Mouse (Mus musculus): ENCODE results near the gene Vps8. TPM values are rescaled to one million over a fixed set of nuclear protein-coding genes. Genes with fewer than 3 reads are reported as not detected.
A peak's percentile ranks its signal among the peaks of the same experiment; 100 is the strongest.

The Vps8 gene
- total RNA-seq, 2 experiments from 2014 or later, result 7.2 to 9.0 TPM

DNA sequence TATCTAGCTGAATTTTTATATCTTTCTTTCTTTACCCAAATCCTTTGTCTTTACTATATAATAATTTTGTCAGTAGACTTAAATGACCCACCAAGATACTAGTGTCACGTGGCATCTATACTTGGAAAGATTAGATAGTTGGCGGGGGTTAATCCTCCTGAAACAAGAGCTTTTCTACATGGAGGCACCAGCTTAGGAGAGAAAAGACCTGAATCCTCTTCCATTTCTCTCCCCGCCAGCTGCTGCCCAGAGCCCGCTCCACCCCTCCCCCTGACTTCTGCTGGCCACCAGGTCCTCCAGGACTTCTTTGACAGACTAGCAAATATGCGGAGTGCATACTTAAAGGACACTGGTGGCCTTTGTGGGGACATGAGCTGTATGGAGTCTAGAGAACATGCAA is 124.5 kb downstream of the Vps8 start:
- DNase-seq (ENCODE audit: low spot score), result no peak

DNA sequence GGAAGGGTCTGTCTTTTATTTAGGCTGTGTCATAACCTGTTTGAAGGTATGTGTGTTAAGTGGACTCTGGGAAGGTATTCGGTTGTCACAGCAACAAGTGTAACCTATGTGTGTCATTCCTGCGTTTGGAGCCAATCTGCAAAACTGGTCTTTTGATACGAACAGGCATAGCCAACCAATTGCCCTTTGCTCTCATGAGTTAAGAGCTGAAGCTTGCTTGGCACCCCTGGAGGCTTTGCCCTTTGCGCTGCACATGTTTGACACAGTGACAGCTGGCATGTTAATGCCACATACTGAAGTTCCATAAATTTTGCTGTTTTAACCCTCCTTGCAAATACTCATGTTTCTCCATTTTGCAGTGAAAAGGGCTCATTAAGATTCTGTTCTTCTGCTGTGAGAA is 126.8 kb downstream of the Vps8 start:
- DNase-seq (ENCODE audit: low spot score), result no peak

DNA sequence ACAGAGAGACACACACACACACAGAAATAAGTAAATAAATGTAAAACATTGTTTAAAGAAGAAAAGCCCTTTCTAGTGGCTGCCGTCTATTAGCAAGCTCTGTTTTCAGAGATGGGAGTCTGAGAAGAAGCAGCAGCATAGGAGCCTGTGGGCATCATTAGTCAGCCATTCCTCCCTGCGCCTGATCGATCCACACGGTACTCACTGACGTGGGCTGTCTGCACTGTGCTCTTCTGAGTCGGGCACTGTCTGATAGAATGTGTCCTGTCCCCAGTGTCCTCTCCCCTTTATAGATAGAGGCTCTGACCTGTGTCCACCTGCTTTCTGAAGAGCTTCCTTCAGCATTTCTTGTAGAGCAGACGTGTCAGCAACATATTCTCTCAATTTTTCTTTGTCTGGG is 127.5 kb downstream of the Vps8 start:
- no peak for DNase-seq (ENCODE audit: low spot score)

DNA sequence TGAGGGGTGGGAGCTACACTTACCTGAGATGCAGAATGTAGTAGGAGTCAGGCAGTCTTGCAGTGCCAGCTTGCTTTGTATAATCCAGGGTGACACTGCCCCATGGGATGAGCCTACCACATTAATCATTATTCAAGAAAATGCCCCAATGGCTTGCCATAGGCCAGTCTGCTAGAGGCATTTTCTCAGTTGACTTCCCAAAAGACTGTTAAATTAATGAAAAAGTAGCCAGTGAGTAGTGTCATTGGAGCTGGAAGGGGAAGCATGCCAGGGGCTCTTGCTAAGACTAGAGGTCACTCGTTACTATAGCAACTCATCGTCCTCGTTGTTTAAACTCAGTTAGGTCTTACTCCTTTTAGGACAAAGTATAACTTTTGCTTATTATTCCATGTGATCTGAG is 130.6 kb downstream of the Vps8 start:
- DNase-seq (ENCODE audit: low spot score), result no peak

DNA sequence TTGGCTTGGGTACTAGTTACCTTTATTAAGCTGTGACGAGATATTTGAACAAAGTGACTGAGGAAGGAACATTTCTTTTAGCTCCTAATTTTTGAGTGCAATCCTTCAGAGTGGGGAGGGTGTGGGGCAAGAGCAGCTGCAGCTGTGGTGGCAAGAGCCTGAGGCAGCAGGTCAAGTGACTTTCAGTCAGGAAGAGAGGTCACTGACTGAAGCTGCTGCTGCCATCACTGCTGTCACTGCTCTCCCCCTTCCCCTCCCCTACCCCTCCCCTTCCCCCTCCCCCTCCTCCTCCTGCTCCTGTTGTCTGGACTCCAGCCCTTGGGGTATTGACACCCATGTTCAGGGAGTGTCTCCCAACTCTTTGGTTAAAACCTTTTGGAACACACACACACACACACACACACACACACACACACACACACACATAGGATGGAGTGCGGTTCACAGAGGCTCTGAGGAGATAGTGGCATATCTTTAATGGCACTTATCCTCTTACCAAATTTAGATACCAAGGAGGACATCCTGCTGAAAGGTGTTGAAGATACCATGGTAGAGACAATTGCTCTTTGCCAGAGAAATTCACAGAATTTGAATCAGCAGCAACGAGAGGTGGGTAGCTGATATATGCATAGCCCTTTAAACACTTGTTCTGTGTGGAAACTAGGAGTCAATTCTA is 139.8 kb downstream of the Vps8 start:
- DNase-seq (ENCODE audit: low spot score), result no peak

DNA sequence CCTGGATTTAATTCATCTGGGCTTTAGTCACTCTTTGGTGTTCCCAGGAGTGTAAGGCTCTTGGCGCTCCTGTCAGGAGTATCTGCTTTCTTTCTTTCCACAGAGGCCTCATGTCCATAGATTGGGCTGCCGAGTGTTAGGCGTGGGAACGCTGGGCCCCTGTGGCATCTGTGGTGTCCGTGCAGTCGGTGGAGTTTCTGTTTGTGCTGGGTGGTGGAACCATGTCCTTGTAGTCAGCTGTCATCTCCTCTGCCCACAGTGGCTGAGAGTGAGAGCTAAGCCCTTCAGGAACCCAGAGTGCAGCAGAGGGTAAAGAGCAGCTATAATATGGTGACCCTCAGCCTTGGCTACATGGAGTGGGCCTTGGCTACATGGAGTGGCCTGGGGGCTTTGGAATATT is 140.4 kb downstream of the Vps8 start:
- no peak for DNase-seq (ENCODE audit: low spot score)

DNA sequence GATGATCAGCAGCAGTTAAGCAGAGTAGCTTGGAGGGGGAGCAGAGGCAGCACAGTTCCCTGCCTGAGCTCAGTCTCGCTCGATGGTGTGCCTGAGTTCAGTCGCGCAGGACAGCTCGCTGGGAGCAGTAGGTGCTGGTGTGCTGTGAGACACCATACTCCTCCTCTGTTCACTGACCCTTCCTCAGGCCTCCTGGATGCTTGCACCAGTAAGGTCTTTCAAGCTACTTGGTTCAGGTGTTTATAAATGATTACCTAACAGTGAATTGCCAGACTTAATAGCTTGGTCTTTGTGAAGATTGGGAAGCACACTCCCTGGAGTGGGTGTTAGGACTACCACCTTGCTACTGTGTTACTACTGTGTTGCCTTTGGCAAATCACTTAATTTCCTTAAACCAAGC is 144.2 kb downstream of the Vps8 start:
- DNase-seq (ENCODE audit: low spot score), result no peak

DNA sequence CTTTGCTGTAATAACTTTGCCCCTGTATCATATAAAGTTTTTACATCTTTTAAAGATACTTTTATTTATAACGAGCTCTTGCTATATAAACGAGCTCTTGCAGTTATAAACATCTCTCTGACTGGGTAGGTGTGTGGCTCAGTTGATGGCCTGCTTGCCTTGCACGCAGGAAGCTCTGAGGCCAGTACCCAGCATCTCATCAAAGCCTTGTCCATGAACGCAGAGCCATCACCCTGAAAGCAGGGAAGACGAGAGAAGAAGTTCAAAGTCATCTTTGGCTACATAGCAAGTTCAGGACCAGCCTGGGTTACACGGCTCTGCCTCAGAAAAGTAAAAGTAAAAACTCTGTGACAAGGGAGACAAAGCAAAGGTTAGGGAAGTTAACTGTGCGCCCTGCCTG is 147.0 kb downstream of the Vps8 start:
- no peak for DNase-seq (ENCODE audit: low spot score)

DNA sequence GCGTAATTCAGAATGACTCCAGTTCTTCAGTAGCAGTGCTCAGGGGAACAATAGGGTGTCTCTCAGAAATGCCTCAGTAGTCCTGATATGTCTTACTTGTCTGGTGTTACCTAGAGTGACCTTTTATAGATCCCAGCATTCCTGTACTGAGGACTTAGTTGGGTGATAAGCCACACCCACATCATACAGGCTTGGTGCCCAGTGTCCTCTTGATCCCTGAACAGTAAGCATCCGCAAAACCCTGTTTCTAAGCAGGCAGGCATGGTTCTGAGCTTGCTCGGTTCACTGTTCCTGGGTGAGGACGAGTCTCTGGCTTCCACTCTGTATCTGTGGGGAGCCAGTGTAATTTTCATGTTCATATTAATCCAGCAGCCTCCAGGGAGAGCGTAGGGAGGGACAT is 147.9 kb downstream of the Vps8 start:
- no peak for DNase-seq (ENCODE audit: low spot score)

DNA sequence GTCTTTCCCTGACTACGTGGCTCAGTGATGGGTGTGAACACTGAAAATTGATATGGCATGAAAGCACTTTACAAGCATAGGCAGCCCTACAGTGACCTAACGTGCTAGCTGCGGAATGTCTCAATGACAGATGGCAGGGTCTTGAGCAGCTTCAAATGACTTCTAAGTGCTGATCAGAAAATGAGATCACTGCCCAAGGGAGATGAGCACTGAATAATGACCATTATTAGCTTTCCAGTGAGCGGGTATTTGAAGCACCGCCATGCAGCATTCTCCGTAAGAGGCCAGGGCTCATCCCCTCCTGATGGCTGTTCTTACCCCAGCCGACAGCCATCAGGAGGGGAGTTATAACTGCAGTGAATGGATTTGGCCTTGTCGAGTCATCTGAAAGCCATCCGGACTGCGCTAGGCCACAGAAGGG is 153.1 kb downstream of the Vps8 start:
- DNase-seq (ENCODE audit: low spot score), result no peak

DNA sequence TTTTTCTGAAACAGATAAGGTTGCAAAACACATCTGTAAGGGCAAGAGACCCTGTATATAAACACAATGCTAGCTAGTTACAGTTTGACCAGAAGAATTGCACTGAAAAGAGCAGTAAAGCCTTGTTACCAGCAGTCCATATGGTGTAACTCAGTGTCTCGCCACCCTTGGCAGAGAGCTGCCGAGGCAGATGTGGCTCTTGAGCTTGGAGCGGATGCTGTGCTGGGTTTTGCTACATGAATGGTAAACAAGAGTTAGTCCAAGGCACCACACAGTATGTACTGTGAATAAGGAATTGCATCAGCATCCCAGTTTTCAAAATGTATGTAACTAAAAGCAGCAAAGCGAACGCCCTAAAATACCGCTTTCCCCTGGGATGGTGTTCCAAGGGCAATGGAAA is 166.2 kb downstream of the Vps8 start:
- no peak for DNase-seq (ENCODE audit: low spot score)

DNA sequence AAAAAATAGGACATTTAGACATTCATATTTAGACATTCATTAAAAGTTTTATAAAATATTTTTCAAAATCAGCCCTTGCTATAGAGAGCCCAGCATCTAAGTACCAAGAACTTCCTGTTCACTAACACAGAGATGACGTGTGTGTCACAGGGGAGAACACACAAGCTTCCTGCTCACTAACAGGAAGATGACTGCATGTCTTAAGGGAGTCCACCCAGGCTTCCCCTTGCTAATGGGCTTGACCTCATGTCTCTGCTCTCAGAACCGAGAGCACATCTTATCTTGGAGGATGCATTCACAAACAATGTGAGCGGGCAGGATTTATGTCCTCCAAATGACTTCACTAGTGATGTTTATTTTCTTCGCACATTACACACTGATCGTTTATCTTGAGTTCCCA is 167.9 kb downstream of the Vps8 start:
- peak; percentile 26 for DNase-seq (ENCODE audit: low spot score)

DNA sequence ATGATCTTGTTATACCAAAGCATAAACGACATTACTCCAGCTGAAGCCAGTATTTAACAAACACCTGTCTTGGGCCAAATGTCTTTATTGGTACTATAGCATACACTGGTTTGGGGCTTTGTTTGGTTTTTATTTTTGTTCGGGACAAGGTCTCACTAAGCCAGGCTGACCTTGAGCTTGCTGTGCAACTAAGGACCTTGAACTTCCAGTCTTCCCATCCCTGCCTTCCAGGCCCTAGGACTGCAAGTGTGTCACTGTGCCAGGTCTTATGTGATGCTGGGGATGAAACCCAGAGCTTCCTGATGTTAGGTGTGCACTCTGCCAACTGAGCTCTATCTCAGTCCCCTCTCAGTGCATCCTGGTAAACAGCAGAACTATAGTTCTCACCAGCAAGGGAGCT is 168.6 kb downstream of the Vps8 start:
- DNase-seq (ENCODE audit: low spot score), result no peak

DNA sequence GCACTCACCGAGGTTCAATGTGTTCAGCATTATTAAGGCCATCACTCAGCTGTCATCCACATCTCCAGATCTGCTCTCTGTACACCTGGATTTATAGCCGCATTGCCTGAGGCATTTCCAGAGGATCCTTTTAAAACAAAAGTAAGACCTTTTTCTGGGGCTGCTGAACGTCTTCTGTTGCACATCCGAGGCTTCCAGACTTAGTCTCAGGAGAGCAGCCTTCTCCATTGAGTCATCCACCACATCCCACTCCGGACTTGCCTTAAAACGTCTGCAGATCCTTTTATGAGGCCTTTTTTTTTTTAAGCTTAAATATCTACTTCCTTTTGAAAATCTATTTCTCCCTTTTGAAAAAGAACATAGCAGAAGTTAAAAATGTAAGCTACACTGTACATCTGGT is 172.6 kb downstream of the Vps8 start:
- no peak for DNase-seq (ENCODE audit: low spot score)

DNA sequence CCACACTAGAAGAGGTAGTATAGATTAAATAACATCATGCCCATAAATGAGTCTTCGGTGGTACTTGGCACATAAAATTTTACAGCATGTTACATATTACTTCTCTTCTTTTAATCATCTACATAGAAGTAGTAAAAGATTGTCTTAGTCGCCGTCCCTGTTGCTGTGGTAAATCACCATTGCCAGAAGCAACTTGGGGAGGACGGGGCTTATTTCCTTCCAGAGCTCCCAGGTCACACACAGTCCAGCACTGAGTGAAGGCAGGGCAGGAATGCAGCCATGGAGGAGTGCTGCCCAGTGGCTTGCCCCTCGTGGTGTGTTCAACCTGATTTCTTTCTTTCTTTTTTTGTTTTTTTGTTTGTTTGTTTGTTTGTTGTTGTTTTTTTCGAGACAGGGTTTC is 181.4 kb downstream of the Vps8 start:
- DNase-seq (ENCODE audit: low spot score), result no peak

DNA sequence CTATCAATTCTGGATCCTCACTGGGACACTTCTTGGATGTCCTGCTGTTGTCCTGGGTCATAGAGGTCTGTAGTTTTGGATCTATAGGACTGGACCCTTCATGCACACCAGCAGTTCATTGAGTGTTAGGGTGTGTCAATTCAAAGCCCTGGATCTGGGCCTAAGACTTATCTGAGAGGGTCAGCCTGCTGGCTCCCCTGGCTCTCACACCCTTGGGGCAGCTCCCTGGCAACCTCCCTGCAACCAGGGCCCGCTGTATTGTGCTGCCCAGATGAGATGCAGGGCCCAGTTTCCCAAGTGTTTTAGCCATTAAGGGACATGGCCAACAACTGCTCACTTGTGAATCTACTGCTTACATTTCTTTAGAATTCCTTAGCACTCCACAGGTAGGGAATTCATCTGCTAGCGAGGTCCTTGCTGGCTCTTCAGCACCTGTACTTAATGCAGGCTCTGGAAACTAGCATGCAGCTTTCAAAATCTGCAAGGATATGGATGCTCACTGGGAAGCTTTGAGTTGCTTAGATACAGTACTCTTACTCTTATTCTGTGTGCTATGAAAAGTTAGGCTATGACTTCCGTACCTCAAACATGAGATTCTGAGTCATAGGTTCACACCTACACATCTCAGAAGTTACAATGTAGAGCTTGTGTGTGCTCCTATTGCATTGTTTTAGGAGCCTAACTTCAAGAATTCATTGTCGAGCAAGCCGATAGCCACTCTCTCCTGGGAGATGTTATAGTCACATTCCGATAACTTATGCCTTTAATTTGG is 183.5 kb downstream of the Vps8 start:
- DNase-seq (ENCODE audit: low spot score), result no peak

DNA sequence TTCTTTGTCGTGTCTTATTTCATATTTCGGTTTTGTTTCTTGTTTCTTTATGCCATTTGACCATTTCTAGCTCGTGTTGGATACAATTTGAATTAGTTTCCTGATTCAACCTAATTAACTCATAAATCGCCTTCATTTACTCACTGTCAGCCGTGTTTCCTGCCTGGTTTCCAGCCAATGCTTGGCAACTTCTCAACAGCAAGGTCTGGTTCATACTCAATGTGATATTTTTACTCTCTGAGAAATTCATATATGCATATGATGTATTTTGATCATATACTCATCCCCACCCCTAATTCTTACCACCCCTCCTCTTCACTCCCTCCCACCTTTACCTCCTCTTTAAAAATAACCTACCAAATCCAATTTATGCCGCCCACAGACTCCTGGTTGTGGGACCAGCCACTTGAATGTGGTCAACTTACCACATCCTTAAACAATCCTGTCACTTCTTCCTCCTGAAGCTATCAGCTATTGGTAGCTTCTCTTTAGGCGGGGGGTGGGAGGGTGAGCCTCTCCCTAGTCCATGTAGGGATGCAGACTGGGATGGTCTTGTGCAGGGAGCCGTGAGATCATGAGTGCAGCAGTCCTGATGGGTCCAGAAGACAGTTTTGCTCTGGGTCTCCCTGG is 184.2 kb downstream of the Vps8 start:
- no peak for DNase-seq (ENCODE audit: low spot score)

DNA sequence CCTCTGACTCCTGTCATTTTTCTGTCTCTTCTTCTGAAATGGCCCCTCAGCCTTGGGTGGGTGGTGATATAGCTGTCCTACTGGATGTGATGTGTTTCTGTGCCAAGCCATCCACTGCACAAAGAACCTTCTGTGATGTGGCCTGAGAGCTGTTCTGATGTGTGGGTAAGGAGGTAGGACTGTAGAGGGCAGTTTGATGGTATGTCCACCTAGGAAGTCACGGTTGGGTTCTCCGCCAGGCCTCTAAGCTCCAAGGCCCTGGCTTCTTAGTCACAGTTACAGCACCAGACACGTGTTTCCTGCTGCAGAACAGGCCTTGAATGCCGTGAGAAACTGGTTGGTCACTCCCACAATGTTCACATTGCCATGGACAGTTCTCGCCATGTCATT is 184.7 kb downstream of the Vps8 start:
- DNase-seq (ENCODE audit: low spot score), result no peak

DNA sequence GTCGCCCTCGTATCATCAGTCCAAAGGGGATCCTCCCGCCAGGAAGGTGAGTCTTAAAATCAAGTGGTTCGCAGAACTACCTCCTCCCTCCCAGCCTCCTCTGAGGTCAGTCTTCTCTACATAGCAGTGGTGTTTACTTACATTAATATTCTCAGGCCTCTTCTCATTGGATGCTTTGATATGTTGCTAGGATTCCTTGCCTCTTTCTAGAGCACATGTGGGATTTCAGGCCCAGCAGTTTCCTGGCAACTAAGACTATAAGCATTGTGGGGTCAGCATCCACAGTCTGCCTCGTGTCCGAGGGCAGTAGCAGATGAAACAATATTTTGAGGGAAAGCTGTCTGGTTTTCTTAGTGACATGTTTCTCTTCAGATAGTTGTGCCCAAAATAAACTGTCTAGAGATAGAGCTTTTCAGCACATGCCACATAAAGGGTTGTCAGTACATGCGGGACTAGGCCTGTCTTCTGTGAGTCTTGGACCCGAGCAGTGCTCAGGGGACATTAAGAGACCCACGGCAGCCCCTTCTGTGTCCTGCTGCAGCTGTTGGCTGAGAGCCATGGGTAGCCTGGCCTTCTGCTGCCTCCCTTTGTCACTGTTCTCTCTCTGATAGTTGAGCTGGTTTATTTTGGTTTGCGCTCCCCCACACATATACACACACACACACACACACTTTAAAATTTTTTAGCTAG is 185.4 kb downstream of the Vps8 start:
- no peak for DNase-seq (ENCODE audit: low spot score)

DNA sequence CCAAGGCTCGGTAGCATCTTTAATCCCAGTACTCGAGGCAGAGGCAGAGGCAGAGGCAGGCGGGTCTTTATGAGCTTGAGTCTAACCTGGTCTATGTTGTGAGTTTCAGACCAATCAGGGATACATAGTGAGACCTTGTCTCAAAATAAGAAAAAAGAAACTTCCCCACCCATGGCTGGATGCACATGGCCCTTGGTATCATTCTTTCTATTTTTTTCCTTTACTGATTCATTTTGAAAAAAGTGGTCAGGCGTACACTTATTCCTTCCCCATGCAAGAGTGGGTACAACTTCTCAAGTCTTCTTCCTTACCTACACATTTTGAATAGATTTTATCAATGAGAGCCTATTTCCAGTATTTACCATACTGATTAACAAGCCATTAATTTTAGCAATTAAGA is 187.6 kb downstream of the Vps8 start:
- no peak for DNase-seq (ENCODE audit: low spot score)

DNA sequence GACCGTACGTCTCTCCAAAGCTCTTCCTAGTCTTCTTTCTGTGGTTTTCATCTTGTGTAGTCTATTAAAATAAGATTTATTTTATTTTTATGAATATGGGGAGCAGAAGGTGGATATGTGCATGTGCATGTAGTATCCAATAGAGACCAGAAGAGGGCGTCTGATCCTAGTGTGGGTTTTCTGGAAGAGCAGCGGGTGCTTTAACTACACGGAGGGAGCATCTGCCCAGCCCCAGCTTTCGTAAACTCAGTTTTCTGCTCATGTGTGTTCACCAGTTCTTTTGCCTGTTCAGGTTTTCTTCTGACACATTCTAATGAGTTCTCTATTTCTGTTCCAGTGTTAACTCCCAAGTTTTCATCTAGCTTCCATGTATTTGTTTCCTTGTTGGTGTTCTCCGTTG is 192.9 kb downstream of the Vps8 start:
- DNase-seq (ENCODE audit: low spot score), result peak; percentile 70

DNA sequence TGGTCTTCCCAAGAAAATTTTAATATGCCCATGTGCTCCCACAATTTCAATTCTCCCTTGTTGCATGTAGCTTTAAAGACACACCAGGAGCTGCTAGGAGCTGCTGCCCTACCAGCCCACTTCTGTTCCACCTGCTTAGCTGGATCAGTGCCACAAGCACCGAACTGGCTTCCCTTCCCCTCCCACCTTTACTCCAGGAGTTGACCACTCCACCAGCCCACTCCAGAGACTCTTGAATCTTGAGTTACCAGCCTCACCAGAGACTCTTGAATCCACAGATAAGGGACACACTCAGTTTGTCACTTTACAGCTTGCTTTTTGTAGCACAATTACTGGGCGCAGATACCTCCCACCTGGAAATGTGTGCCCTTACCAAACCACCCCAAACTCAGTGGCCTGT is 197.7 kb downstream of the Vps8 start:
- no peak for DNase-seq (ENCODE audit: low spot score)
